Mouse (Mus musculus) ES-Bruce4 (cell line): ENCODE data around the gene Rhox1. TPM values are rescaled to one million over a fixed set of nuclear protein-coding genes. Genes with fewer than 3 reads are reported as not detected.
"Not testable (repeated sequence)": the region's sequence is repeated elsewhere in the genome, so short reads cannot be mapped to it uniquely, and the experiment has no call there.

Source experiments
- H3K27ac ChIP-seq: 2 replicates; pipeline ENCODE4 v1.5.1; 2012; ENCODE audit warnings: low read length, inconsistent platforms; ENCODE audit not compliant: insufficient read depth
- H3K27me3 ChIP-seq: 2 replicates; pipeline ENCODE4 v1.6.1; 2012; ENCODE audit warnings: mild to moderate bottlenecking, low read length, inconsistent platforms; ENCODE audit not compliant: control insufficient read depth, poor library complexity, insufficient read depth, severe bottlenecking
- H3K36me3 ChIP-seq: 2 replicates; pipeline ENCODE4 v1.6.1; 2012; ENCODE audit warnings: inconsistent platforms, mild to moderate bottlenecking, low read length, moderate library complexity; ENCODE audit not compliant: control insufficient read depth, poor library complexity, insufficient read depth, severe bottlenecking
- H3K4me1 ChIP-seq: one replicate; pipeline ENCODE4 v1.8.1; 2011; ENCODE audit warnings: low read length; ENCODE audit not compliant: control insufficient read depth, insufficient read depth
- H3K4me3 ChIP-seq: 2 replicates; pipeline ENCODE4 v1.5.1; 2011; ENCODE audit warnings: low read depth, mild to moderate bottlenecking, low read length
- H3K9ac ChIP-seq: 2 replicates; pipeline ENCODE4 v1.6.1; 2012; ENCODE audit warnings: low read depth, mild to moderate bottlenecking, inconsistent platforms; ENCODE audit not compliant: poor library complexity, severe bottlenecking
- H3K9me3 ChIP-seq: replicated peaks from 2 replicates; pipeline ENCODE4 v1.6.1; 2012; ENCODE audit warnings: mild to moderate bottlenecking, low read length, inconsistent platforms; ENCODE audit not compliant: control insufficient read depth, poor library complexity, insufficient read depth, severe bottlenecking
- CTCF ChIP-seq: IDR thresholded peaks from one replicate; pipeline ENCODE4 v1.8.1; 2011; ENCODE audit warnings: low read depth, low read length
- EP300 ChIP-seq: IDR thresholded peaks from 2 replicates; pipeline ENCODE4 v1.6.1; 2011; ENCODE audit warnings: low read depth, low read length; ENCODE audit not compliant: insufficient read depth
- POLR2A ChIP-seq: IDR thresholded peaks from one replicate; pipeline ENCODE4 v1.8.1; 2011; ENCODE audit warnings: low read length; ENCODE audit not compliant: insufficient read depth
- polyA plus RNA-seq: library from polyadenylated mRNA; stranded (reverse); fragments of >200 nt; gene quantifications from 2 replicates; pipeline ENCODE4 v1.2.4, GENCODE M21; 2011; ENCODE audit warnings: low read depth; ENCODE audit not compliant: missing spikeins, insufficient read depth, insufficient read length

Gene Rhox1
- not detected in 2 replicates for polyA plus RNA-seq

DNA sequence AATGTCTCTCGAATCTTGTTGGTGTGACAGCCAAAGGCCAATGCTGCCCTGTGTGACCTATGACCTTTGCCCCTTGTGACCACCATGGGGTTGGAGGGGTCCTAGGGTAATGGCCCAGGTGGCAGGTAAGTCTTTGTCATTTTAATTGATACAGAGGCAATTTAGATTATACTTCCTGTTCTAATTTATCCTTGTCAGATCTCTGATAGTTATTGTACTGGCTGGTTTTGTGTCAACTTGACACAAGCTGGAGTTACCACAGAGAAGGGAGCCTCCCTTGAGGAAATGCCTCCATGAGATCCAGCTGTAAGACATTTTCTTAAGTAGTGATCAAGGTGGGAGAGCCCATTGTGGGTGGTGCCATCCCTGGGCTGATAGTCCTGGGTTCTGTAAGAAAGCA lies at the start of gene Rhox1:
Gene Rhox1, minus strand, starts transcription at position 101 of the 400 bp plus-strand sequence.
- H3K36me3 ChIP-seq, H3K9ac ChIP-seq, H3K9me3 ChIP-seq, H3K4me1 ChIP-seq, H3K4me3 ChIP-seq, H3K27me3 ChIP-seq, H3K27ac ChIP-seq: not testable (repeated sequence)

GRCm38 (mm10) chrX:37265038-37265437 lies 43.0 kb upstream of the Rhox1 start, which contains the start of gene Rhox4a:
Rhox4a (plus strand) TSS chrX:37265338.
- H3K9ac ChIP-seq, H3K27me3 ChIP-seq, H3K27ac ChIP-seq, H3K4me1 ChIP-seq, H3K4me3 ChIP-seq, H3K36me3 ChIP-seq, H3K9me3 ChIP-seq: not testable (repeated sequence)

DNA sequence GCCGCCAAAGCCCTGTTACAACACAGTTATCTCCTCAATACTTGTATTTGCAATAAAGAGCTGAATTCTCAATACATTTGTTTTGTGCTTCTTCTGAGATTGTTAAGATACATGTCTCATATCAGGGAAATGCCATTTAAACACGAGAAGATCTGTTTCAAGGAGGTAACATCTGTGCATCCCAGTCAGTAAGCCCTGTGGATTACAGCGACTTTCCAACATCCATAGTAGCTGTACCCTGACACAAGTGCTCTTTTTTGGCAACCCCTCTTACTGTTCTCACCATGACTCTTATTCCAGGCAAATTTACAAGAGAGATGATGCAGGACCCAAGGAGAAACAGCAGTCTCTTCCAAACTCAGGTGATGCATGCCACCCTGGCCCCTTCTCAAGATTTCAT lies 27.6 kb upstream of the Rhox1 start, which contains the start of gene Rhox3a:
Gene Rhox3a, plus strand, starts transcription at position 301 of the 400 bp plus-strand sequence.
- H3K36me3 ChIP-seq, H3K4me3 ChIP-seq, H3K4me1 ChIP-seq, H3K27me3 ChIP-seq, H3K27ac ChIP-seq, H3K9me3 ChIP-seq, H3K9ac ChIP-seq: not testable (repeated sequence)

DNA sequence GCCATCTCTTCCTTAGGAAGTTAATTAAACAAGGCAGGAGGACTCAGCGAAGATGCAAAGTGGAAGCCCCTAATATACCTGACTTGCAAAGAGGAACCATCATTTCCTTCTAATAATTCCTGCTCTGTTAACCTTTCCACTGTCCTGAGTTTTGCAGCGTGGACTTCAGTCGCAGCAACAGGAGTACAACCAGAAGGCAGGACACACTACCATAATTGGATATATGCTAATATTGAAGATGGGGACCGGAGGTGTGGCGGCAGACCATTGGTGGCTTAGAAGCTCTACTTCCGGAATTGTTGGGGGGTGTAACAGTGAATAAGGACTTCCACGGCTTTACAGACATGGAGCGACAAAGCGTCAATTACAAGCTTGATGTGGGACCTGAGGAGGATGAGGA lies 22.6 kb upstream of the Rhox1 start, which contains the start of gene Rhox2a:
Gene Rhox2a, plus strand, starts transcription at position 301 of the 400 bp plus-strand sequence.
- not testable (repeated sequence) for H3K9ac ChIP-seq, H3K4me3 ChIP-seq, H3K9me3 ChIP-seq, H3K27ac ChIP-seq, H3K36me3 ChIP-seq, H3K4me1 ChIP-seq, H3K27me3 ChIP-seq

GRCm38 (mm10) chrX:37210941-37211340 lies 11.1 kb downstream of the Rhox1 start, which contains the start of gene Gm9:
Gm9 (minus strand) TSS chrX:37211041.
- Histone ChIP-seq H3K27ac (no peak within 1 kb of the TSS), H3K36me3 (no peaks in the 10 kb centered on the region), H3K4me3 (peak within 1 kb of the TSS; percentile 35), H3K27me3 (no peaks in the 10 kb centered on the region), H3K4me1 (no peaks in the 10 kb centered on the region), H3K9ac (no peak within 1 kb of the TSS), H3K9me3 (no peaks in the 10 kb centered on the region)
- TF ChIP-seq CTCF (no peak), POLR2A (no peak), EP300 (no peak)

GRCm38 (mm10) chrX:37198676-37199075 lies 23.4 kb downstream of the Rhox1 start:
- H3K27me3 ChIP-seq = no peaks in the 10 kb centered on the region

More at GRCm38 (mm10) chrX:37198676-37199075, 23.4 kb downstream of the Rhox1 start:
- H3K4me3 ChIP-seq = peak overlapping the region; percentile 24
- H3K36me3 ChIP-seq = no peaks in the 10 kb centered on the region
- H3K9ac ChIP-seq = no peak overlapping the region
- H3K27ac ChIP-seq = no peak overlapping the region
- TF ChIP-seq EP300 (no peak), CTCF (no peak), POLR2A (no peak)
- no peaks in the 10 kb centered on the region for H3K9me3 ChIP-seq
- H3K4me1 ChIP-seq = no peaks in the 10 kb centered on the region
